Mouse (Mus musculus) C2C12 (cell line): Measurements from ENCODE around the gene Dcaf11. TPM values are rescaled to one million over a fixed set of nuclear protein-coding genes. Genes with fewer than 3 reads are reported as not detected.

Experiments
- H3K27me3 ChIP-seq: one replicate; pipeline ENCODE4 v1.6.1; 2011; ENCODE audit not compliant: control insufficient read depth, insufficient read depth, insufficient read length
- H3K36me3 ChIP-seq: one replicate; pipeline ENCODE4 v1.6.1; 2011; ENCODE audit not compliant: control insufficient read depth, insufficient read depth
- H3K4me3 ChIP-seq: one replicate; pipeline ENCODE4 v1.5.1; 2011; ENCODE audit warnings: mild to moderate bottlenecking, control low read depth; ENCODE audit not compliant: poor library complexity, insufficient read depth, severe bottlenecking
- H3K79me2 ChIP-seq: one replicate; pipeline ENCODE4 v1.6.1; 2011; ENCODE audit not compliant: control insufficient read depth, insufficient read depth
- H3K79me3 ChIP-seq: one replicate; pipeline ENCODE4 v1.6.1; 2011; ENCODE audit warnings: low read depth, control low read depth
- H3ac ChIP-seq: one replicate; pipeline ENCODE3; 2011; ENCODE audit warnings: low read depth; ENCODE audit not compliant: control insufficient read depth, insufficient read length
- CEBPB ChIP-seq: IDR thresholded peaks from one replicate; pipeline ENCODE4 v1.6.1; 2011; ENCODE audit warnings: low read depth, mild to moderate bottlenecking, control low read depth, moderate library complexity
- CTCF ChIP-seq: IDR thresholded peaks from one replicate; pipeline ENCODE4 v1.5.1; 2011; ENCODE audit not compliant: control insufficient read depth, insufficient read depth, insufficient read length
- FOSL1 ChIP-seq: IDR thresholded peaks from one replicate; pipeline ENCODE4 v1.8.0; 2011; ENCODE audit warnings: mild to moderate bottlenecking, low read length; ENCODE audit not compliant: poor library complexity, insufficient read depth, severe bottlenecking
- MAX ChIP-seq: IDR thresholded peaks from one replicate; pipeline ENCODE4 v1.6.1; 2011; ENCODE audit warnings: mild to moderate bottlenecking, control low read depth
- MYOD1 ChIP-seq: IDR thresholded peaks from one replicate; pipeline ENCODE4 v1.6.1; 2011; ENCODE audit warnings: low read depth; ENCODE audit not compliant: control insufficient read depth, insufficient read length
- MYOG ChIP-seq: IDR thresholded peaks from one replicate; pipeline ENCODE4 v1.6.1; 2011; ENCODE audit not compliant: control insufficient read depth, insufficient read length; ENCODE audit errors: extremely low read depth
- USF1 ChIP-seq: IDR thresholded peaks from one replicate; pipeline ENCODE4 v1.6.1; 2011; ENCODE audit warnings: low read depth, mild to moderate bottlenecking, control low read depth, moderate library complexity
- polyA plus RNA-seq: library from polyadenylated mRNA; unstranded; fragments of >200 nt; fragmentation: generic; extraction: Trizol; gene quantifications from one replicate; pipeline ENCODE4 v1.2.1, GENCODE M21; 2012; ENCODE audit warnings: missing spikeins

Gene Dcaf11
- polyA plus RNA-seq, 1 experiment = 15.8 TPM

- H3K79me2 ChIP-seq = no peaks in the 10 kb centered on the region
- TF ChIP-seq FOSL1 (no peak), CEBPB (no peak), MAX (no peak), MYOG (no peak), USF1 (no peak), CTCF (no peak), MYOD1 (no peak)
- no peaks in the 10 kb centered on the region for H3K79me3 ChIP-seq
- H3K4me3 ChIP-seq = peak within 1 kb of the TSS; percentile 61
- no peaks in the 10 kb centered on the region for H3K27me3 ChIP-seq
- H3K36me3 ChIP-seq = peaks cover 3% of the 10 kb centered on the region
- peak within 1 kb of the TSS; percentile 78 for H3ac ChIP-seq
Observed at GRCm38 (mm10) chr14:55577871-55578667, 18.3 kb downstream of the Dcaf11 start, which contains the start of gene Psme1. Gene Psme1, plus strand, starts transcription at chr14:55578123.

- no peaks in the 10 kb centered on the region for H3K79me2 ChIP-seq
- no peaks in the 10 kb centered on the region for H3K79me3 ChIP-seq
- TF ChIP-seq USF1 (no peak), CEBPB (peak; percentile 12), FOSL1 (no peak), MAX (no peak), MYOD1 (no peak), MYOG (no peak)
- no peaks in the 10 kb centered on the region for H3K27me3 ChIP-seq
- H3K36me3 ChIP-seq = peaks cover 3% of the 10 kb centered on the region
- H3ac ChIP-seq = peak overlapping the region; percentile 78
- peak overlapping the region; percentile 61 for H3K4me3 ChIP-seq
Observed at GRCm38 (mm10) chr14:55578668-55579269, 19.0 kb downstream of the Dcaf11 start.

GRCm38 (mm10) chr14:55579511-55580496, 20.0 kb downstream of the Dcaf11 start:
- TF ChIP-seq MYOG = no peak
- no peak for TF ChIP-seq USF1
- TF ChIP-seq MAX = no peak
- no peak for TF ChIP-seq CTCF
- TF ChIP-seq CEBPB = no peak
- no peak for TF ChIP-seq FOSL1
- TF ChIP-seq MYOD1 = no peak
- peaks cover 3% of the 10 kb centered on the region for H3K36me3 ChIP-seq
- no peak overlapping the region for H3ac ChIP-seq
- no peaks in the 10 kb centered on the region for H3K27me3 ChIP-seq
- H3K79me3 ChIP-seq = no peaks in the 10 kb centered on the region
- no peak overlapping the region for H3K4me3 ChIP-seq
- H3K79me2 ChIP-seq = no peaks in the 10 kb centered on the region

- no peaks in the 10 kb centered on the region for H3K79me2 ChIP-seq
- TF ChIP-seq FOSL1 (no peak), USF1 (no peak), MYOD1 (no peak), CTCF (no peak), MAX (no peak), CEBPB (no peak), MYOG (no peak)
- no peak overlapping the region for H3ac ChIP-seq
- no peaks in the 10 kb centered on the region for H3K27me3 ChIP-seq
- no peak overlapping the region for H3K4me3 ChIP-seq
- peaks cover 3% of the 10 kb centered on the region for H3K36me3 ChIP-seq
- H3K79me3 ChIP-seq = no peaks in the 10 kb centered on the region
Observed at GRCm38 (mm10) chr14:55580731-55581130, 20.9 kb downstream of the Dcaf11 start.

GRCm38 (mm10) chr14:55581981-55582681, 22.3 kb downstream of the Dcaf11 start:
- H3K79me3 ChIP-seq = no peaks in the 10 kb centered on the region
- no peak overlapping the region for H3K4me3 ChIP-seq
- no peaks in the 10 kb centered on the region for H3K27me3 ChIP-seq
- TF ChIP-seq MYOD1 (no peak), USF1 (no peak), MYOG (no peak), MAX (no peak), CTCF (no peak), FOSL1 (no peak), CEBPB (no peak)
- no peaks in the 10 kb centered on the region for H3K79me2 ChIP-seq
- H3ac ChIP-seq = no peak overlapping the region
- H3K36me3 ChIP-seq = peaks cover 3% of the 10 kb centered on the region
